Mouse (Mus musculus): ENCODE measurements around the gene Selenow. TPM values are rescaled to one million over a fixed set of nuclear protein-coding genes. Genes with fewer than 3 reads are reported as not detected.

Gene Selenow
- polyA plus RNA-seq (2014; fragmentation: Nextera tagmentation; extraction: Ambion mirVana): 1,554 and 1,615 TPM in 2 replicates

- Histone ChIP-seq H3K27me3 (ENCODE audit: control insufficient read depth, insufficient read depth, low read length) (no peaks in the 10 kb centered on the region), H3K27ac (peak within 1 kb of the TSS; percentile 91), H3K4me3 (replicated peaks; ENCODE audit: low read length) (peak within 1 kb of the TSS; percentile 77), H3K9ac (peak within 1 kb of the TSS; percentile 87), H3K36me3 (replicated peaks; ENCODE audit: control insufficient read depth, insufficient read depth) (peaks cover 27% of the 10 kb centered on the region), H3K4me1 (replicated peaks; ENCODE audit: control insufficient read depth, insufficient read depth, low read length) (peaks cover 20% of the 10 kb centered on the region), H3K9me3 (ENCODE audit: control insufficient read depth, low read length) (no peaks in the 10 kb centered on the region), H3K4me2 (replicated peaks) (peak within 1 kb of the TSS; percentile 85)
- DNase-seq (ENCODE audit: low spot score): peak; percentile 92
- peak; percentile 94 for ATAC-seq (ENCODE audit: low FRiP score)
- 0% methylated on average over 33 of the region's 33 CpGs for WGBS
These were observed at the start of gene Selenow for GRCm38 (mm10) chr7:15922220-15922773. Gene Selenow (minus strand): TSS chr7:15922402.

GRCm38 (mm10) chr7:15969674-15970073, 47.5 kb upstream of the Selenow start:
- no peaks in the 10 kb centered on the region for H3K9me3 ChIP-seq (ENCODE audit: control insufficient read depth, low read length)
- H3K27me3 ChIP-seq (ENCODE audit: control insufficient read depth, insufficient read depth, low read length): no peaks in the 10 kb centered on the region
- no peak overlapping the region for H3K27ac ChIP-seq
- no peak overlapping the region for H3K4me2 ChIP-seq (replicated peaks)
- peaks cover 44% of the 10 kb centered on the region for H3K36me3 ChIP-seq (replicated peaks; ENCODE audit: control insufficient read depth, insufficient read depth)
- DNase-seq (ENCODE audit: low spot score) (no peak), ATAC-seq (ENCODE audit: low FRiP score) (no peak)
- no peak overlapping the region for H3K4me3 ChIP-seq (replicated peaks; ENCODE audit: low read length)
- H3K4me1 ChIP-seq (replicated peaks; ENCODE audit: control insufficient read depth, insufficient read depth, low read length): no peaks in the 10 kb centered on the region
- 83% methylated on average over 3 of the region's 3 CpGs for WGBS
- H3K9ac ChIP-seq: no peak overlapping the region

DNA sequence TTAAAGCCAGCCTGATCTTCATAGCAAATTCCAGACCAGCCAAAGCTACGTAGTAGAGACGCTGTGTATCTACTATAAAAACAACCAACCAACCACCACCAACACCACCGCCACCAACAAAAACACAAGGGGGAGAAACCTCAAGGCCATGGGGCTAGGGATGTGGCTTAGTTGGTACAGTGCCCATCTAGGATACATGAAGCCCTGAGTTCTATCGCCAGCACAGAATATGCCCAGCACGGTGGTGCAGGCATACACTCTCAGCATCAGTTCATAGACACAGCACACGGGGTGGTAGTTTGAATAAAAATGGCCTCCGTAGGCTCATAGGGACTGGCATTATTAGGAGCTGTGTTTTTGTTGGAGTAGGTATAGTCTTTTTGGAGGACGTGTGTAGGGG, 46.1 kb upstream of the Selenow start:
- Histone ChIP-seq H3K4me2 (replicated peaks) (no peak overlapping the region), H3K27me3 (ENCODE audit: control insufficient read depth, insufficient read depth, low read length) (no peaks in the 10 kb centered on the region), H3K4me3 (replicated peaks; ENCODE audit: low read length) (no peak overlapping the region), H3K27ac (no peak overlapping the region), H3K9me3 (ENCODE audit: control insufficient read depth, low read length) (no peaks in the 10 kb centered on the region), H3K9ac (no peak overlapping the region), H3K4me1 (replicated peaks; ENCODE audit: control insufficient read depth, insufficient read depth, low read length) (no peaks in the 10 kb centered on the region), H3K36me3 (replicated peaks; ENCODE audit: control insufficient read depth, insufficient read depth) (peaks cover 31% of the 10 kb centered on the region)
- ATAC-seq (ENCODE audit: low FRiP score) (no peak), DNase-seq (ENCODE audit: low spot score) (no peak)
- 91% methylated on average over 8 of the region's 8 CpGs for WGBS

GRCm38 (mm10) chr7:15967312-15967711, 45.1 kb upstream of the Selenow start, which contains the start of gene Ehd2:
Gene Ehd2 (minus strand): TSS chr7:15967567.
- DNase-seq (ENCODE audit: low spot score) (peak; percentile 67), ATAC-seq (ENCODE audit: low FRiP score) (peak; percentile 67)
- WGBS: under 1% methylated on average over 22 of the region's 22 CpGs
- H3K36me3 ChIP-seq (replicated peaks; ENCODE audit: control insufficient read depth, insufficient read depth): peaks cover 21% of the 10 kb centered on the region
- peaks cover 8% of the 10 kb centered on the region; the same call in 1 of the 2 replicates for H3K4me1 ChIP-seq (replicated peaks; ENCODE audit: control insufficient read depth, insufficient read depth, low read length)
- no peak within 1 kb of the TSS for H3K27ac ChIP-seq
- peak within 1 kb of the TSS; percentile 24 for H3K4me3 ChIP-seq (replicated peaks; ENCODE audit: low read length)
- H3K9ac ChIP-seq: no peak within 1 kb of the TSS; the same call in 1 of the 2 replicates
- H3K27me3 ChIP-seq (ENCODE audit: control insufficient read depth, insufficient read depth, low read length): no peaks in the 10 kb centered on the region
- H3K4me2 ChIP-seq (replicated peaks): peak within 1 kb of the TSS; percentile 44
- H3K9me3 ChIP-seq (ENCODE audit: control insufficient read depth, low read length): no peaks in the 10 kb centered on the region

GRCm38 (mm10) chr7:15966489-15966888, 44.3 kb upstream of the Selenow start:
- Histone ChIP-seq H3K4me2 (replicated peaks) (no peak overlapping the region), H3K9me3 (ENCODE audit: control insufficient read depth, low read length) (no peaks in the 10 kb centered on the region), H3K4me1 (replicated peaks; ENCODE audit: control insufficient read depth, insufficient read depth, low read length) (peaks cover 8% of the 10 kb centered on the region; the same call in 1 of the 2 replicates), H3K27me3 (ENCODE audit: control insufficient read depth, insufficient read depth, low read length) (no peaks in the 10 kb centered on the region), H3K27ac (no peak overlapping the region), H3K36me3 (replicated peaks; ENCODE audit: control insufficient read depth, insufficient read depth) (peaks cover 12% of the 10 kb centered on the region), H3K4me3 (replicated peaks; ENCODE audit: low read length) (0 out of 2 replicates have a peak overlapping the region, but pooled peaks have one; percentile 24), H3K9ac (no peak overlapping the region)
- 82% methylated on average over 3 of the region's 3 CpGs for WGBS
- no peak for ATAC-seq (ENCODE audit: low FRiP score)
- DNase-seq (ENCODE audit: low spot score): no peak

- Histone ChIP-seq H3K4me1 (replicated peaks; ENCODE audit: control insufficient read depth, insufficient read depth, low read length) (peaks cover 8% of the 10 kb centered on the region; the same call in 1 of the 2 replicates), H3K9me3 (ENCODE audit: control insufficient read depth, low read length) (no peaks in the 10 kb centered on the region), H3K9ac (no peak overlapping the region), H3K4me3 (replicated peaks; ENCODE audit: low read length) (no peak overlapping the region), H3K27ac (no peak overlapping the region), H3K36me3 (replicated peaks; ENCODE audit: control insufficient read depth, insufficient read depth) (no peaks in the 10 kb centered on the region), H3K4me2 (replicated peaks) (no peak overlapping the region), H3K27me3 (ENCODE audit: control insufficient read depth, insufficient read depth, low read length) (no peaks in the 10 kb centered on the region)
- WGBS: 85% methylated on average over 32 of the region's 32 CpGs
- ATAC-seq (ENCODE audit: low FRiP score) (no peak), DNase-seq (ENCODE audit: low spot score) (no peak)
These were observed 41.8 kb upstream of the Selenow start for GRCm38 (mm10) chr7:15963798-15964652.

DNA sequence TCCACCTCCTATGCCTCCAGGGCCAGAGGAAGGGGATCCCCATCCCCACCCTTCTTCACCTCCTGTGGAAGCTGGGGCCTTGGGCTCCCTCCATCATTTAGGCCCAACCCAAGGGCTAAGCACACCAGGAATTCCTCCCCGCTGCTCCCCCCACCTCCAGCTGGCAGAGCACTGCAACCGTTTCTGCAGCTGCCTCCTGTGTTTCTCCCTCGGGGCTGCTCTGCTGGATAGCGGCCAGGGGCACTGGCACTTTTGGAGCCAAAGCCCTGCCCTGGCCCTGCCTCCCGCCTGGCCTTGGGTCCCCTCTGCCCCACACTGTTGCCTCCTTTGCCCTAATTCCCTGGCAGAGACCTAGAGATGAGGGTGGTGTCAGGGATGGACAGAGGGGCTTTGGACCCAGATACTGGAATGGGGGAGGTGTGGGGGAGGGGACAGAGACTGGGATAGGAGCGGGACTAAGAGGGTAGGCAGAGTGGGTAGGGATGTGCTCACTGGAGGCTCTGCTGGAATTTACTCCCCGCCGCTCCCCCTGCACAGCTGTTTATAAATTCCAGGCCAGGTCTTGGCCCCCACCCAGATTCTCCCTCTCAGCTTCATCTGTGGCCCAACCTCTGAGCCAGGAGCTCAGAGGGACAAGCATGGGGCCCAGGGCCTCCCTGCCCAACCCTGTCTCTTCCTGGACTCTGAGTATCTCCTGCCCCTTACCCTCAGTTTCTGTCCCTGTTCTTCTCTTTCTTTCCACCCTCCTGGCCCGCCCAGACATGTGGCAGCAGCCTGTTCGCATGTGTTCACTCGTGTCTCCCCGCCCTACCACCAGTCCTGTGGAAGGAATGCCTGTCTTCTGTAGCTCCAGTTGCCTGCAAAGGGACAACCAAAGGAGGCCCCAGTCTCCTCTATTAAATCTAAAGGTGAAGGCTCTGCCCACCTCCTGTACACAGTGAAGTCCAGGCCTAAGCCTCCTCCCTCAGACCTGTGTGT, 40.4 kb upstream of the Selenow start:
- Histone ChIP-seq H3K4me1 (replicated peaks; ENCODE audit: control insufficient read depth, insufficient read depth, low read length) (peaks cover 8% of the 10 kb centered on the region; the same call in 1 of the 2 replicates), H3K27me3 (ENCODE audit: control insufficient read depth, insufficient read depth, low read length) (no peaks in the 10 kb centered on the region), H3K9me3 (ENCODE audit: control insufficient read depth, low read length) (no peaks in the 10 kb centered on the region), H3K36me3 (replicated peaks; ENCODE audit: control insufficient read depth, insufficient read depth) (no peaks in the 10 kb centered on the region), H3K4me2 (replicated peaks) (no peak overlapping the region), H3K4me3 (replicated peaks; ENCODE audit: low read length) (no peak overlapping the region), H3K27ac (no peak overlapping the region), H3K9ac (no peak overlapping the region)
- WGBS: 47% methylated on average over 12 of the region's 12 CpGs
- peak; percentile 9; the same call in 1 of the 2 replicates for ATAC-seq (ENCODE audit: low FRiP score)
- DNase-seq (ENCODE audit: low spot score): peak; percentile 32

DNA sequence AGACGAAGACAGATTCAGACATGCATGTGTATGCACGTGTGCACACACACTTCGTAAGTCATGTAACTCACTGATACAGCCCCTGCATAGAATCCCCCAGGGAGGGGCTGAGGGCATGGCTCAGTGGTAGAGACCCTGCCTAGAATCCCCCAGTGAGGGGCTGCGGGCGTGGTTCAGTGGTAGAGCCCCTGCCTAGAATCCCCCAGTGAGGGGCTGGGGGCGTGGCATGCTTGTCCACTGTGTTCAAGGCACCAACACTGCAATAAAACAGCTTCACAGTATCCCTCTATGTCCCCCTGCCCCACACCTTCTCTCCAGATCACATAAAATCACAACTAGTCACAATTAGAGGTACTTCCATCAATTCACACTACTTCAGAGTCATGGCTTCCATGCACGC, 39.6 kb upstream of the Selenow start:
- 89% methylated on average over 7 of the region's 7 CpGs for WGBS
- H3K9ac ChIP-seq: no peak overlapping the region
- H3K27ac ChIP-seq: no peak overlapping the region
- H3K36me3 ChIP-seq (replicated peaks; ENCODE audit: control insufficient read depth, insufficient read depth): no peaks in the 10 kb centered on the region
- peaks cover 8% of the 10 kb centered on the region; the same call in 1 of the 2 replicates for H3K4me1 ChIP-seq (replicated peaks; ENCODE audit: control insufficient read depth, insufficient read depth, low read length)
- no peaks in the 10 kb centered on the region for H3K27me3 ChIP-seq (ENCODE audit: control insufficient read depth, insufficient read depth, low read length)
- DNase-seq (ENCODE audit: low spot score) (no peak), ATAC-seq (ENCODE audit: low FRiP score) (no peak)
- no peak overlapping the region for H3K4me2 ChIP-seq (replicated peaks)
- H3K4me3 ChIP-seq (replicated peaks; ENCODE audit: low read length): no peak overlapping the region
- no peaks in the 10 kb centered on the region for H3K9me3 ChIP-seq (ENCODE audit: control insufficient read depth, low read length)

Data from hindbrain, embryonic 14.5 days (tissue).